Mouse (Mus musculus) kidney, embryonic 15.5 days (tissue): Measurements from ENCODE around the gene B3gnt8. TPM values are rescaled to one million over a fixed set of nuclear protein-coding genes. Genes with fewer than 3 reads are reported as not detected.

ENCODE experiments used
- ATAC-seq: fragments of 200-750 bp; cut with Nextera tagmentation; replicated peaks from 2 replicates; pipeline ENCODE4 v1.8.0; 2017; ENCODE audit warnings: moderate TSS enrichment; ENCODE audit not compliant: low FRiP score
- H3K27ac ChIP-seq: fragments of 300-500 bp; sonication (generic); 2 replicates; pipeline ENCODE4 v1.5.1; 2015; ENCODE audit warnings: mild to moderate bottlenecking, inconsistent platforms
- H3K27me3 ChIP-seq: fragments of 300-500 bp; sonication (generic); 2 replicates; pipeline ENCODE4 v1.6.1; 2015; ENCODE audit warnings: inconsistent platforms
- H3K36me3 ChIP-seq: fragments of 300-500 bp; sonication (generic); 2 replicates; pipeline ENCODE4 v1.6.1; 2015; ENCODE audit warnings: inconsistent platforms
- H3K4me1 ChIP-seq: fragments of 300-500 bp; sonication (generic); 2 replicates; pipeline ENCODE4 v1.6.1; 2015; ENCODE audit warnings: inconsistent platforms
- H3K4me2 ChIP-seq: fragments of 300-500 bp; sonication (generic); 2 replicates; pipeline ENCODE4 v1.6.1; 2015; ENCODE audit warnings: moderate library complexity, mild to moderate bottlenecking, inconsistent platforms
- H3K4me3 ChIP-seq: fragments of 300-500 bp; sonication (generic); replicated peaks from 2 replicates; pipeline ENCODE4 v1.5.1; 2015; ENCODE audit warnings: mild to moderate bottlenecking, inconsistent platforms
- H3K9ac ChIP-seq: fragments of 300-500 bp; sonication (generic); 2 replicates; pipeline ENCODE4 v1.6.1; 2015; ENCODE audit warnings: mild to moderate bottlenecking, inconsistent platforms
- H3K9me3 ChIP-seq: fragments of 300-500 bp; sonication (generic); replicated peaks from 2 replicates; pipeline ENCODE4 v1.6.1; 2016; ENCODE audit warnings: inconsistent platforms
- WGBS: fragments of 180-500 bp; shearing (Covaris S2); methylation state at CpG from one replicate; pipeline ENCODE4 v1.1.7; 2015; ENCODE audit warnings: mixed read lengths; 5-methylcytosine and 5-hydroxymethylcytosine counted together
- polyA plus RNA-seq: library from polyadenylated mRNA; unstranded; fragments of >200 nt; fragmentation: Nextera tagmentation; extraction: Ambion mirVana; gene quantifications from 2 replicates; pipeline ENCODE4 v1.2.1, GENCODE M21; 2015

B3gnt8 gene
- polyA plus RNA-seq, 1 experiment from 2014 or later = 13.6 TPM

GRCm38 (mm10) chr7:25683474-25684180, 57.2 kb downstream of the B3gnt8 start:
- Histone ChIP-seq H3K4me1 (peaks cover 52% of the 10 kb centered on the region), H3K36me3 (no peaks in the 10 kb centered on the region), H3K27me3 (peaks cover 28% of the 10 kb centered on the region), H3K9me3 (no peaks in the 10 kb centered on the region), H3K4me3 (no peak overlapping the region), H3K4me2 (no peak overlapping the region), H3K9ac (no peak overlapping the region), H3K27ac (no peak overlapping the region)
- 59% methylated on average over 7 of the region's 7 CpGs for WGBS
- no peak for ATAC-seq

GRCm38 (mm10) chr7:25684659-25685058, 58.2 kb downstream of the B3gnt8 start:
- Histone ChIP-seq H3K27ac (no peak overlapping the region), H3K36me3 (no peaks in the 10 kb centered on the region), H3K9ac (no peak overlapping the region), H3K4me2 (no peak overlapping the region), H3K9me3 (no peaks in the 10 kb centered on the region), H3K4me3 (no peak overlapping the region), H3K27me3 (peaks cover 27% of the 10 kb centered on the region), H3K4me1 (peaks cover 62% of the 10 kb centered on the region)
- no peak for ATAC-seq
- 88% methylated on average over 6 of the region's 6 CpGs for WGBS

Other genes with a start within 250 kb of the B3gnt8 start
- 9.6 and 12.2 TPM in 2 replicates for gene Lipe, start 227.9 kb upstream of the B3gnt8 start, polyA plus RNA-seq
- 0.45 and 0.84 TPM in 2 replicates for gene Cxcl17, start 213.8 kb upstream of the B3gnt8 start, polyA plus RNA-seq
- 3.9 and 11.4 TPM in 2 replicates for gene Ceacam1, start 149.1 kb upstream of the B3gnt8 start, polyA plus RNA-seq
- 0.09 TPM in 2 replicates for gene Ceacam2, start 86.8 kb upstream of the B3gnt8 start, polyA plus RNA-seq
- gene Erich4, start 10.8 kb upstream of the B3gnt8 start, polyA plus RNA-seq = 3.1 and 3.5 TPM in 2 replicates
- gene Dmac2, start 7.2 kb upstream of the B3gnt8 start, polyA plus RNA-seq = 50.0 and 56.1 TPM in 2 replicates
- 65.2 and 70.1 TPM in 2 replicates for gene Bckdha, start 32.3 kb downstream of the B3gnt8 start, polyA plus RNA-seq
- gene Exosc5, start 32.5 kb downstream of the B3gnt8 start, polyA plus RNA-seq = 81.2 and 87.5 TPM in 2 replicates
- 2.4 and 2.8 TPM in 2 replicates for gene Tmem91, start 48.5 kb downstream of the B3gnt8 start, polyA plus RNA-seq
- 28.4 and 32.3 TPM in 2 replicates for gene B9d2, start 54.1 kb downstream of the B3gnt8 start, polyA plus RNA-seq
- 3.0 and 3.1 TPM in 2 replicates for gene Tgfb1, start 60.3 kb downstream of the B3gnt8 start, polyA plus RNA-seq
- 22.2 and 26.2 TPM in 2 replicates for gene Ccdc97, start 92.4 kb downstream of the B3gnt8 start, polyA plus RNA-seq
- gene Hnrnpul1, start 128.1 kb downstream of the B3gnt8 start, polyA plus RNA-seq = 61.3 and 65.0 TPM in 2 replicates
- gene Axl, start 162.1 kb downstream of the B3gnt8 start, polyA plus RNA-seq = 81.9 and 91.5 TPM in 2 replicates
- 17.2 and 18.1 TPM in 2 replicates for gene Cyp2s1, start 190.3 kb downstream of the B3gnt8 start, polyA plus RNA-seq